Mouse (Mus musculus) heart, adult 18-20 months (tissue): Measurements from ENCODE around the gene Slc46a1. TPM values are rescaled to one million over a fixed set of nuclear protein-coding genes. Genes with fewer than 3 reads are reported as not detected.

Experiments used
- DNase-seq, 2 experiments: peaks; one replicate each; pipeline ENCODE4 v3.0.0; 2021 to 2022; ENCODE audit warnings: mixed read lengths in 1 of 2
- total RNA-seq, 2 experiments: library from RNA; stranded (reverse); gene quantifications; 2 replicates each; pipeline ENCODE4 v1.2.3; 2021

Gene Slc46a1
- total RNA-seq, 2 experiments from 2014 or later = 2.5 to 2.7 TPM

DNA sequence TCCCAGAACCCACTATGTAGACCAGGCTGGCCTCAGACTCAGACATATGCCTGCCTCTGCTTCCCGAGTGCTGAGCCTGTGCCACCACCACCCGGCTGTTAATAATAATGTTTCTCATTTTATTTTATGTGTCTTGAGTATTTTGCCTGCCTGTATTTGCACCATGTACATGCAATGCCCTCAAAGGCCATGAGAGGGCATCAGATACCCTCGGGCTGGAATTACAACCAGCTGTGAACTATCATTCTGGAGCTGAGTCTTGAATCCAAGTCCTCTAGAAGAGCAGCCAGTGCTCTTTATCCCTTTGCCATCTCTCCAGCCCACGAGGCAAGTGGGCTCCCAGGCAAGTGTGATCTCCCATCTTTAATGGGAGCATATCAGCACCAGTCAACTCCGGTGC is 10.2 kb upstream of the Slc46a1 start:
- DNase-seq = peak; percentile 21 to 57

DNA sequence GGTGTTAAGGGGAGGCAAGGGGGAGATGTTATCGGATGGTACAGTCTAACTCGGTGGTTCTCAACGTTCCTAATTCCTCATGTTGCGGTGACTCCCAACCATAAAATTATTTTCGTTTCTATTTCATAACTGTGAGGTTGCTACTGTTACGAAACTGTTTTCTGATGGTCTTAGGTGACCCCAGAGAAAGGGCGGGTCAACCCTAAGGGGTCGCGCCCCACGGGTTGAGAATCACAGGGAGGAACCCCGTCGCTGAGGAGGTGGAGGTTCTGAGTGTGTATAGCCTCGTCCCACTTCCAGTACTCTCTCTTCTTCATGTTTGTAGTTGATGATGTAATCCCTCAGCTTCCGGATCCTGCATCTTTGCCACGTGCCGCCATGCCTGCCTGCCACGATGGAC is 6.8 kb upstream of the Slc46a1 start:
- DNase-seq = no peak

DNA sequence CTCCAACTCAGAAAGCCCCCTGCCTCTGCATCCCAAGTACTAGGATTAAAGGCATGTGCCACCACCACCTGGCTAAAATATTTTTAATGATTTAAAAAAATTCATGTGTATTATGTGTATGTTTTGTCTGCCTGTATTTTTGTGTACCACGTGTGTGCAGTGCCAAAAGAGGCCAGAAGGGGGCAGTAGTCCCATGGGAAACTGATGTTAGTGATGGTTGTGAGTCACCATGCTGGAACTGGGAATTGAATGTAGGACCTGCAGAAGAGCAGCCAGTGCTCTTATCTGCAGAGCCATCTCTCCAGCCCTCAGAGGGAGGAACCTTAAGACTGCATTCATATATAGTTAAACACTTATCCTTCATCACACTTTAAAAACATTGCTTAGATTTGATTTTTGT is 3.6 kb upstream of the Slc46a1 start:
- DNase-seq = no peak

DNA sequence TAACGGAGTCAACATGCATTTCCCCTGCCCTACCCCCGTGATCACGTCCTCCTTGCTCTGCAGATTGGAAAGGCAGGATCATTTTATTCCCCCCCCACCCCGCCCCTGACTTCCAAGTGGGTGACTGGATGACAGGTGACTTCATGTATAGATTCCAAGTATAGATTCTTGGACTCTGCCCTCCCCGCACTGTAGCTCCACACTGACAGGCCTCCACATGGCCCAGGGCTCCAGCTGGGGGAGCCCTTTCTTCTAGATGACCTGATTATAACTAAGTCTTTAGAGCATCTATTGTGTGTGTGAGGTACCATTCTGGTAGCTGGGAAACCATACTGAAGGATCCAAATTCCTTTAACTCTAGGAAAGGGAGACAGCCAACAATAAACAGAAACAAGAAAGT is 2.8 kb upstream of the Slc46a1 start:
- no peak for DNase-seq

DNA sequence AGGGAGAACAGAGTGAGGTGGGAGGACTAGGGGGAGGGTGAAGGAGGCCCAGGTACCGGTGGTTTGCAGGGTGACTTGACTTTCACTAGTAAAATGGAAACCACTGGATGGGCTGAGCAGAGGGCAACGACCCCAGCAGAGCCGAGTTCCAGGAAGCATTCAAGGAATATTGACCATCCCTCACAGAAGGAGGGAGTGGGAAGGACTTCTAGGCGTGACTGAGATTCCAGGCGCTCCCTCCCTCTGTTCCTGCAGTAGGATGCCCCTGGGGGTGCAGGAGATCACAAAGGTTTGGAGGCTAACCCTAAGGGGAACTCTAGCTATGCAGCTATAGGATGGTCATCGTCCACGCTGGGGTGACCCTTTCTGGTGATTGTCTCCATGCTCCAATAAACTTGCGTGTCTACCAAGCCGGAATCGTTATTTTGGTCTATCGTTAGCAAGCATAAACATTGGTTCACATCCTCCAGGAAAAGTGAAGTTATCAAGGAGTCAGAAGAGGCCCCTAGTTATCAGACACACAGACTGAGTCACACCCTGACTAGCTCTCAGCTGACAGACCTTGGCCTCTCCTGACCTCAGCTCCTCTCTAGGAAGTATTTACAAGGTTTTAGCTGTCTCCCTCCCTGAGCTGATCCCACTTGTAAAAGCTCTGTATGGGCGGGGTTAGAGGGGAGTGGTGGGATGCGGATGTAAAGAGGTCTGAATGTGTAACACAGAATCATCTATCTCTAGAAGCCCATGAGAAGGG is 2.0 kb upstream of the Slc46a1 start:
- DNase-seq = no peak

DNA sequence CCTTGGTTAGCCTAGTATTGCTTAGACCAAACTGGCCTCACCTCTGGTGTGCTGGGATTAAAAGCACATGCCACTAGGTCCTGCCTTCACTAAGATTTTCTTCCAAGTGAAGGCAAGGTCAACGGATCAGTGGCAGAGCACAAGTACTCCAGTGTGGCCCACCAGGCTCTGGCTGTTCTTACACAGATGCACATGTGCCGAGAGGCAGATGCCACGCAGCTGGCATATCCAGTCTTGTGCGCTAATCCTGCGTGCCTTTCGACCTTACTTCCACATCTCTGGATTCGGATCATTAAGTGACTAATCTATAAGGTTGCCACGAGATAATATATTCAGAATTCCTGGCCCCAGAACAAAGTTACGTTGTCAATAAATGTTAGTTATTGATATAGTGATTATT is 381 bp upstream of the Slc46a1 start:
- DNase-seq = peak in 1 of 2 experiments; percentile 8

DNA sequence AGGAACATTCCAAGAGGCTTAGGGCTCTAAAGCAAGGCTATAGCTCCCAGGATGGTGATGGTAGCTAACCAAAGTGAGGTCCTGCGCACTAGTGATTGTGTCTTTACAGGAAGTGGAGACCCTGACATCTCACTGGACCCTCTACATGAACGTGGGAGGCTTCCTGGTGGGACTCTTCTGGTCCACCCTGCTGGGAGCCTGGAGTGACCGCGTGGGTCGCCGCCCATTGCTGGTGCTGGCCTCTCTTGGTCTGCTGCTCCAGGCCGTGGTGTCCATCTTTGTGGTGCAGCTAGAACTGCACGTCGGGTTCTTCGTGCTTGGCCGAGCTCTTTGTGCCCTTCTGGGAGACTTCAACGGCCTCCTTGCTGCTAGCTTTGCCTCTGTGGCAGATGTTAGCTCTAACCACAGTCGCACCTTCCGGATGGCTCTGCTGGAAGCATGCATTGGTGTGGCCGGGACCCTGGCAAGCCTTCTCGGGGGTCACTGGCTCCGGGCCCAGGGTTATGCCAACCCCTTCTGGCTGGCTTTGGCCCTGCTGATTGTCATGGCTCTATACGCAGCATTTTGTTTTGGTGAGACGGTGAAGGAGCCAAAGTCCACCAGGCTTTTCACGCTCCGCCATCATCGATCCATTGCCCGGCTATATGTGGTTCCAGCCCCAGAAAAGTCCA is 880 bp downstream of the Slc46a1 start:
- no peak for DNase-seq

DNA sequence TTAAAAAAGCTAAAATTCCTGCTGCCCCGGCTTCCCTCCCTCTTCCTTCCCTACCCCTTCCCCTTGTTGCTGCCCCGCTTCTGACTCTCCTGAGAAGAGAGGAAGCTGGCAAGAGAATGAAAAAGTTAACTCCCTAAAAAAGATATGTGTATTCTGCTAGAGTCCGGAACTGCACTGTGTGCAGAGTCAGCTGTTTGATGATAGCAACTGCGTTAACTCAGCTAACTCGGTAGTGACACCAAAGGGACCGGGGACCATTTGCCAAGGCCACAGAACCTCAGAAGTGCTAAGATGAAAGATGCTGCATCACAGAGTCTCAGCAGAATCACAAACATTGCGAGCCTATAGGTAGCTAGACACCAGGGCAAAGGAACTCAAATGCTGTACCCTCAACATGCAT is 2.0 kb downstream of the Slc46a1 start:
- no peak for DNase-seq

DNA sequence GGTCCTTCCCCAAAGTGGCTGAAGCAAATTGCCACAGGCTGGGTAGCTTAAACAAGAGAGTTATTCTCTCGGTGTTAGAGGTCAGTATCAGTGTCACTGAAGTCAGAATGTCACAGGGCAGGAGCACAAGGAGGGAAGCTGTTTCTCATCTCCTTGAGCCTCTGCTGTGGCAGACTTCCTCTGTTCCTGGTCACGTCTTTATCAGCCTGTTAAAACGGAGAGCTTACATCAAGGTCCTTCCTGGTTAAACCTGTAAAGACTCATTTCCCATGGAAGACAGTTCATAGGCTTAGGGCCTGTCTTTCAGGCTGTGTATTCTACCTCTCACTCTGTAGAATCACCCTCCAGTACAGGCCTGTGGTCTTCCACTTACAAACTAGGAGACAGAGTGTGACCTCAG is 2.4 kb downstream of the Slc46a1 start:
- DNase-seq = no peak

DNA sequence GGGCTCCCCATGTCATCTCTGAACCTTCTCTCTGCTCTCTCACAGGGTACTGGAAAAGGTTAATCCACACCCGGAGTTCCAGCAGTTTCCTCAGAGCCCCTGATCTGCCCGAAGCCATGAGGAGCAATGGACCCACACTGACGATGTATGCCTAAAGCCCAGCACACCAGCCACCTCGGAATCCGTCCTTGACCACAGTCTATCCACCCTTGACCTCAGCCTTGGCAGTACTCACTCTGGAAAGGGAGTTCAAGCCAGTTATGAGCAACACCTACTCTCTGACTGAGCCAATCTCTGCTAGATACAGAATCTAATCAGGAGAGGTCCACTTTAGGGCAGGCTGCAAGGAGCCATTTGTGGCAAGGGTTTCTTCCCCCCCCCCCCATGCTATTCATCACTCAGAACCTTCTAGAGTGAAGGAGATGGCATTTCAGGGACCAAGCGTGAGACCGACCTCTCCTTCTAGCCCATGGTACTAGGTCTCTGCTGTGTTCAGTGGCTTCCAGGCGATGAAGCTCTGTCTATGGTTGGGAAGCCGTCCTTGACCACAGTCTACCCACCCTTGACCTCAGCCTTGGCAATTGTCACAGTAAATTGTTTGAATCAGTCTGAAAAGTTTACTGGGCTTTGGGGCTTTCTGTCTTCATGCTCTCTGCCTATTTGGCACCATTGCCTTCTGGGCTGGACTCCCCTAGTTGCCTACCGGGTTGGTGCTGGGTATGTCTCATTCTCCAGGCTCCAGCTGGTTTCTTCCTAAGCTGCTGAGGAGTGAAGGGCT is 6.0 kb downstream of the Slc46a1 start:
- DNase-seq = no peak

DNA sequence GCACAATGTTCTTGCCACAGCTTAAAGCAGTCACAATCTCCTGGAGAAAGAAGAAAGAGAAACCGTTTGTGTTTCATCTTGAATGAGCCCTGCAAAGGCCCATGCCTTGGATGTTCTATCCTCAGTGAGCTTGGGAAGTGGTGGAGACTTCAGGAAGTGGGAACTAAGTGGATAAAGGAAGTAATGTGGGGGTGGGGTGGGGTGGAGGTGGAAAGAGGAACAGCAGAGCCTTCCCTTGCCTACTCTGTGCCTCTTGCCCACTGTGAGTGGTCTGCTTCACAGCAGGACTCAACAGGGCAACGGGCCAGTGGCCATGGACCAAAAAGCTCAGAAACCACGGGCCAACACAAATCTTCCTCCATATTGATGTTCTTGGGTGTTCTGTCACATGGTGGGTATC is 9.8 kb downstream of the Slc46a1 start:
- DNase-seq = no peak

DNA sequence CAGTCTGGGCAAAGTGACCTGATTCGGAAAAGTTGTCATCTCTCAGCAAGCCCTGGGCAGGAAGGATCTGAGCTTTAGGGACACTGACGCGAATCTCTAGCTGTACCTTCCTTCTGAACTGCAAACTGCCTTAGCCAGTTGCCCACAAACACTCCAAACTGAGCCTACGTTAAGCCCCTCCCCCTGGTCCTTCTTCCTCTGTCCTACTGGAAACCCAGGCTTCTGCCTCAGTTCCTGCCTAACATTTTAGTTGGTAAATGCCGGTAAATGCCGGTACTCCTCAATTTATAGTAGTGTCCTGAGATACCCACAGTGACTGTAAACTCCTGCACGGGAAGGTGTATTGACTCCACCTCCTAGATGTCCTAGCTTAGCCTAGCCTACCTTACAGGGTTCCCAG is 18.1 kb downstream of the Slc46a1 start:
- no peak for DNase-seq

DNA sequence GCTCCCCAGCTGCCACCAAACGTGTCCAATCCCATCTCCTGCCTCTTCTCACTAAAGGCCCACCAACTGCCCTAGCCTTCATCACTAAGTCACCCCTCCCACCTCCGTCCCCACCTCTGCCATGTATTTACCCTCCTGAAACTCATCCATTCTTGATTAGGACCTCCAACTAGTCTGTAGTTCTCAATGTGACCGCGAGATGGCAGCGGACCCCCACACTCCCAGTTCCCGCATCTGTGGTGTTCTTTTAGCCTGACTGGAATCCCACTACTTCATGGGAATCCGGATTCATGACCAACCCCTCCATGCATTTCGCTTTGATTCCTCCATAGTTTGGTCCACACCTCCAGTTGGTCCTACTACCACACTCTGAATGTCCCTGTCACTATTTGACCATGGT is 22.7 kb downstream of the Slc46a1 start:
- DNase-seq = peak; percentile 60 to 87

DNA sequence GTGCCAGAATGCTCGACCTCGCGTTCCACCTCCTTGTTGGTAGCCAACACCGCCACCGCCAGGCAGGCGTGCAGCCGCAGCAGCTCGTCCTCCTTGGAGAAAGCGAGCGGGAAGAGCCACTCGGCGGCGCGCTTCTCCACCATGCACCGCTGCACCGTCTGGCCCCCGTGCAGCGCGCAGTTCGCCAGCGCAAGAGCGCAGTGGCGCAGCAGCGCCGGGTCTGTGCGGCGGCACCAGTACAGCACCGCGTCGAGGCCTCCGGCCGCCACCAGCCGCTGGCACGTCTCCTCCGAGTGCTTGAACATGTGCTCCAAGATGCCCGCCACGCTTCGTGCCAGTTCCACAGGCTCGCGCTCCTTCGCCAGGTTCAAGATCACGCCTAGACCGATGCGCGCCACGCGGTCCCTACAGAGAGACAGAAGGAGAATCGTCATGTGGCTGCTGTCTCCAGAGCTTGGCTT is 25.3 kb downstream of the Slc46a1 start:
- no peak for DNase-seq

DNA sequence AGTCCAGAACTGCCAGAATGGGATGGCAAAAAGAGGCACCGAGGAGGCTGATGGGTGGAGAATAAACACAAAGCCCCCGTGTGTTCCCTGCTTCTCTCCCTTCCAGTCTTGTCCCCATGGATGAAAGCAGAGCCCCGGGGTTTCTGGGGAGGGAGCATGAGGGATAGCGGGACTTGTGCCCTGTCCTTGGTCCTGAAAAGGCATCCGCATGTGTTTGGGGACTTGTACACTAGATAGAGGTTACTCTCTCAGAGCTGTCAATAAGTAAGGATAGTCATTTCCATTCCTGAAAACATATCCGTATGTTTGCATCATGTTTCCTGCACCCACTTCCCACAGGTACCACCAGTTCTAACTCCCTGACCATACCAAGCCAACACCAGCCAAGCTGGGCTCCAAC is 30.4 kb downstream of the Slc46a1 start:
- peak in 1 of 2 experiments; percentile 51 for DNase-seq

DNA sequence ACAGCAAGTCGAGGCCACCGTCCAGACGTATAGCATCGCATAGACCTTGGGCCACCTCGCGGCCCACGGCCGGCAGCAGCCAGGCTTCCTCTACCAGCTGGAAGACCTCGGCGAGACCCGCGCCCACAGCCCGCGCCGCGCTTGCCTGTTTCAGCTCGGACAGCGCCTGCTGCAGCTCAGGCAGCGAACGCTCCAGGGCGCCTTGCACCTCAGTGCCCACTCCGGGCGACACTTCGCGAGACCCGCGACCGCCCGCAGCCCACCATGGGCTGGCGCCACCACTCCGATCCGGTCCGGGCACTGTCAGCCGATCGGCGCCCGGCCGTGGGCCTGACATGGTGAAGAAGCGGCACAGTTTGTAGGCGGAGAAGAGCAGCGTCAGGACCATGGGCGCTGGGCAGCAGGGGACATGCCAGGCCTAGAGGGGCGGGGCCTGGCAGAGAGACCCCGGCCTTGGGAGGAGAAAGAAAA is 31.6 kb downstream of the Slc46a1 start:
- no peak for DNase-seq

DNA sequence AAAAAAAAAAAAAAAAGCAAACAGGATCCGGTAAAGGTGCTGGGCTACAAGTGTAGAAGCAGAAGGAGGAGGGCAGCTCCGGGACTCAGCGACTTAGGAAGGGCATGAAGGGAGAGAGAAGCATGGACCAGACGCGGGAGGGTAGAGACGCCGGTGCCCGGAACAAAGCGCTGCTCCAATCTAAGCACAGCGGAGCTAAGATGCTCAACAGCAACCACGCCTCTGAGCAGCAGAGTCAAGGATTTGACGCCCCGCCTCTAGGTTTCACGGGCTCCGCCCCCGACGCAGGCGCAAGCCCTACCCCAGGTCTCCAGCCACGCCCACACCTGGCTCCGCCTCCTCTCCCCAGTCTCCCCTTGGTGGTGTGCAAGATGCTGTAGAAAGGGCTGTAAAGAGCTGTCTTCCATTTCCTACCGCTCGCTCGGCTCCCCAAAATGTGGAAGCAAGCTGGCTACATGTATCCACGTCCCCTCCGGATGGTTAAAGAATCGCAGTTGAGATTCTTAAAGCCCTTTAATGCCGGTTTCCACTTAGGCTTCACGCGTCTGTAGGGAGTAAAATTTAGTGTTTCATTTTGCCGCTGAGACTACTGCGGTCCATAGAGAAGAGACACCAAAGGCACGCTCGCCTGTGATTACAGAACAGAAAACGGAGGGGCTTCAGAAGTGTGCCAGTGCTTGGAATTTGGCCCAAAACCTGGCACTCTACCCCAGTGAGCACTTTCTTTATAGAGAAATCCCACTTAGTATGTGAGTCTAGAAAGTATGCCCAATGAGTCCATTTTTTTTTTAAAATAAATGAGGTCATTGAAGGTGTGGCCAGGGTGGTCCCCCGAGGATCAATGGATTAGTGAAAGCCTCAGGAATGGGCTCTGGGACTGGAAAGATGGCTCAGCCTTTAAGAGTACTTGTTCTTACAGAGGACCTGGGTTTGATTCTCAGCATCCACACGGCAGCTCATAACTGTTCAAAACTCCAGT is 32.3 kb downstream of the Slc46a1 start, which contains the start of gene Sarm1:
Gene Sarm1, minus strand, starts transcription at position 211 of the 979 bp plus-strand sequence.
- peak; percentile 93 to 95 for DNase-seq

DNA sequence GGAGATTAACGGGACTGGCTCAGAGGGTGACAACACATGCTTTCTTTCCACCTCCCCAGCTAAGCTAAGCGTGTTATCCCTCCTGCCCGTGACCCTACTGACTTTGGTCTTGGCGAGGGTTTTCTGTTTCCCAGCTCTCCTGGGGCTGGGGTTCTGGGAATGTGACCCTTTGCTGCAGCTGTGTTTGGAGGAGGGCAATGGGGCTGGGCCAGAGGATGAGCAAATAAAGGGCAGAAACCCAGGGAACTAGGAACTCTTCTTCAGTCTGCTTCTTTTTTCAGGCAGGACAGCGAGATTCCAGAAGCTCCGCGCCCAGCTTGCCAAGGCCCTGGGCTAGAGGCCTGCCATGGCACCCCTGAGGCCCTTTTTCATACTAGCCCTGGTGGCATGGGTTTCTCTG is 33.5 kb downstream of the Slc46a1 start, which contains the start of gene Vtn:
Gene Vtn, plus strand, starts transcription at position 88 of the 400 bp plus-strand sequence.
- DNase-seq = peak; percentile 56 to 73

DNA sequence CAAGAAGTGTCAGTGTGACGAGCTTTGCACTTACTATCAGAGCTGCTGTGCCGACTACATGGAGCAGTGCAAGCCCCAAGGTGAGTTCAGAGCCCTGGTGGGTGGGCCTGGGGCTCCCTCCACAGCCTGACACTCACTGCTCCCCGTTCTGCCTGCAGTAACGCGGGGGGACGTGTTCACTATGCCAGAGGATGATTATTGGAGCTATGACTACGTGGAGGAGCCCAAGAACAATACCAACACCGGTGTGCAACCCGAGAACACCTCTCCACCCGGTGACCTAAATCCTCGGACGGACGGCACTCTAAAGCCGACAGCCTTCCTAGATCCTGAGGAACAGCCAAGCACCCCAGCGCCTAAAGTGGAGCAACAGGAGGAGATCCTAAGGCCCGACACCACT is 34.0 kb downstream of the Slc46a1 start:
- no peak for DNase-seq

DNA sequence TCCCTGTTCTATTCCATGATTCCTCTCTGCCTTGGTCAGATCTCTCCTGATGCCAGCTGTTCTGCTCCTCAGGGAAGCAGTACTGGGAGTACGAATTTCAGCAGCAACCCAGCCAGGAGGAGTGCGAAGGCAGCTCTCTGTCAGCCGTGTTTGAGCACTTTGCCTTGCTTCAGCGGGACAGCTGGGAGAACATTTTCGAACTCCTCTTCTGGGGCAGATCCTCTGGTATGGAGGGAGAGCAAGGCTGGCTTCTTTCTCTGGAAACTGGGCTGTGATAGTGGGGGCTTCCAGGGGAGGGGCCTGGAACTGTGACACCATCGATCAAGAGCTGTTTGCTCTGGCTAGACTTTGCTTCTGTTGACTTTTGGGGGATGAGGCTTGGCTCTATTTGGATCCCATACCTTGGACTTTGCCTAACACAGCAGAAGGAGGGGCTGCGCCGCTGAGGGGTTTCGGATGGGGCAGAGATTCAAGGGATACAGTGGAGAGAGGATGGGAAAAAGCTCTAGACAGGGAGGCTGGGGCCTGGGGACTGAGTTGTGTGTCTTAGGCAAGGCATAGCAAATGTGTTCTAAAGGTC is 35.2 kb downstream of the Slc46a1 start:
- no peak for DNase-seq

DNA sequence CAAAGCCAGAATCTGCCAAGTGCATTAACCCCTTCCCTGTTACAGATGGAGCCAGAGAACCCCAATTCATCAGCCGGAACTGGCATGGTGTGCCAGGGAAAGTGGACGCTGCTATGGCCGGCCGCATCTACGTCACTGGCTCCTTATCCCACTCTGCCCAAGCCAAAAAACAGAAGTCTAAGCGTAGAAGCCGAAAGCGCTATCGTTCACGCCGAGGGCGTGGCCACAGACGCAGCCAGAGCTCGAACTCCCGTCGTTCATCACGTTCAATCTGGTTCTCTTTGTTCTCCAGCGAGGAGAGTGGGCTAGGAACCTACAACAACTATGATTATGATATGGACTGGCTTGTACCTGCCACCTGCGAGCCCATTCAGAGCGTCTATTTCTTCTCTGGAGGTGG is 36.0 kb downstream of the Slc46a1 start:
- DNase-seq = no peak
